Mouse (Mus musculus) neural tube, embryonic 13.5 days (tissue): ENCODE results near the gene Cuedc1. TPM values are rescaled to one million over a fixed set of nuclear protein-coding genes. Genes with fewer than 3 reads are reported as not detected.
"Not testable (repeated sequence)": the region's sequence is repeated elsewhere in the genome, so short reads cannot be mapped to it uniquely, and the experiment has no call there.

Experiments used
- ATAC-seq: fragments of 200-750 bp; cut with Nextera tagmentation; 2 replicates; pipeline ENCODE4 v1.8.0; 2017; ENCODE audit warnings: low read depth, mild to moderate bottlenecking, moderate TSS enrichment, moderate library complexity
- H3K27ac ChIP-seq: fragments of 300-500 bp; sonication (generic); replicated peaks from 2 replicates; pipeline ENCODE4 v1.5.1; 2015; ENCODE audit warnings: moderate library complexity, mild to moderate bottlenecking, inconsistent platforms
- H3K27me3 ChIP-seq: fragments of 300-500 bp; sonication (generic); 2 replicates; pipeline ENCODE4 v1.6.1; 2015; ENCODE audit warnings: mild to moderate bottlenecking, inconsistent platforms
- H3K36me3 ChIP-seq: fragments of 300-500 bp; sonication (generic); 2 replicates; pipeline ENCODE4 v1.6.1; 2015; ENCODE audit warnings: mild to moderate bottlenecking, inconsistent platforms
- H3K4me1 ChIP-seq: fragments of 300-500 bp; sonication (generic); replicated peaks from 2 replicates; pipeline ENCODE4 v1.6.1; 2015; ENCODE audit warnings: inconsistent platforms
- H3K4me2 ChIP-seq: fragments of 300-500 bp; sonication (generic); 2 replicates; pipeline ENCODE4 v1.6.1; 2015; ENCODE audit warnings: inconsistent platforms, mild to moderate bottlenecking, moderate library complexity
- H3K4me3 ChIP-seq: fragments of 300-500 bp; sonication (generic); 2 replicates; pipeline ENCODE4 v1.5.1; 2015; ENCODE audit warnings: mild to moderate bottlenecking, inconsistent platforms
- H3K9ac ChIP-seq: fragments of 300-500 bp; sonication (generic); 2 replicates; pipeline ENCODE4 v1.6.1; 2015; ENCODE audit warnings: moderate library complexity, mild to moderate bottlenecking, inconsistent platforms
- H3K9me3 ChIP-seq: fragments of 300-500 bp; sonication (generic); 2 replicates; pipeline ENCODE4 v1.6.1; 2016; ENCODE audit warnings: inconsistent platforms
- WGBS: fragments of 180-500 bp; shearing (Covaris S2); methylation state at CpG from one replicate; pipeline ENCODE4 v1.1.7; 2015; 5-methylcytosine and 5-hydroxymethylcytosine counted together
- polyA plus RNA-seq: library from polyadenylated mRNA; unstranded; fragments of >200 nt; fragmentation: Nextera tagmentation; extraction: Ambion mirVana; gene quantifications from 2 replicates; pipeline ENCODE4 v1.2.1, GENCODE M21; 2015

Gene Cuedc1
- polyA plus RNA-seq, 1 experiment from 2014 or later: 51.3 TPM

DNA sequence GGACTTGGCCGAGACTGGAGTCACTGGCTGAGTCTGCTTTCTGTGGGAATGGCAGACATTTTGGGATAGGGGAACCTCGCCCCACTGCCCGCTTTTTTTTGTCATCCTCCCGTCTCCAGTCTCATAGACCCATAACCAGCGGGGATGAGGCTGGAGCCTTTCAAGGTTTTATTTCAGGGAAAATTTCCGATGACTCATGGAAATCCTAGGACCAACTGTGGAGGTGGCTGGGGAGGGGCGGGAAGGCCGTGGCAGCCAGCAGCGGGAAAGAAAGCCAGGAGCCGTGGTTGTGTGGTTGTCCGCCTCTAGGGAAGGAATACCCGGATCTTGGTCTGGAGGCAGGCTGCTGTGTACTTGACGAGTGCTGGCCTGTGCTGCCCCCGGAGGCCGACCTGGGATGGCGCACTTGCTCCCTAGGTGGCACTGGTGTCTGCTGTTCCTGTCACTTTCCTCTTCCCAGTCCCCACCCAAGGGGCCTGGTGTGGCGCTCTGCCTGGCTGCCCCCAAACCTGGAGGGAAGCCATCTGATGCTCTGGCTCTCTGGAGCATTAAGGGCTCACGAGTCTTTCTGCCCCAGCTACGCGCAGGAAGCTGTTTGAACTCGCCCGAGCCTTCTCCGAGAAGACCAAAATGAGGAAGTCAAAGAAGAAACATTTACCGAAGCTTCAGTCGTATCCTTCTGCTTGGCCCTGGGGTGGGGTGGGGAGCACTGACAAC, 89.7 kb downstream of the Cuedc1 start:
- peaks cover 32% of the 10 kb centered on the region for H3K36me3 ChIP-seq
- 13% methylated on average over 25 of the region's 25 CpGs for WGBS
- H3K4me1 ChIP-seq: peaks cover 33% of the 10 kb centered on the region
- H3K9me3 ChIP-seq: no peaks in the 10 kb centered on the region
- peak; percentile 93 for ATAC-seq
- peaks cover 17% of the 10 kb centered on the region for H3K27me3 ChIP-seq
- no peak overlapping the region for H3K4me3 ChIP-seq
- peak overlapping the region; percentile 66 for H3K9ac ChIP-seq
- peak overlapping the region; percentile 80 for H3K27ac ChIP-seq
- H3K4me2 ChIP-seq: peak overlapping the region; percentile 43

DNA sequence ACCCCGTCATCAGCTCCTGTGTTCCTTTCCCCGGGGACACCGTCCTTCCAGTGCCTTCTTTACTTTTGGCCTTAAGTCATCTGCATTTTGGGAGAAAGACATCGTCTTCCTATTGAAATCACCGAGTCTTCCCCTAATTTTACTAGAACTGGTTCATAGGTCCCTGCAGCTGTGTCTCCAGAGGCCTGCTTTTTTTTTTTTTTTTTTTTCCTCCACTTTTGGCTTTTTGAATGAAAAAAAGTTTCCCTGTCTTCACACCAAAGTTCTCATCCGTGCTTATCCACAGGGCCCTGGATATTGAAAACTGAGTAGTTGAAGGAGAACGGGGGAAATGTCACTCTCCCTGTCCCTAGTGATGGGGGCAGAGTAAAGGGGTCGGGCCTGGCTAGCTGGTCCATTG, 90.4 kb downstream of the Cuedc1 start:
- Histone ChIP-seq H3K9ac (no peak overlapping the region), H3K36me3 (peaks cover 25% of the 10 kb centered on the region), H3K27me3 (peaks cover 24% of the 10 kb centered on the region), H3K4me1 (peaks cover 38% of the 10 kb centered on the region), H3K27ac (peak overlapping the region; percentile 80), H3K4me3 (no peak overlapping the region), H3K4me2 (peak overlapping the region; percentile 43; the same call in 1 of the 2 replicates), H3K9me3 (no peaks in the 10 kb centered on the region)
- WGBS: 62% methylated on average over 8 of the region's 8 CpGs
- no peak for ATAC-seq

DNA sequence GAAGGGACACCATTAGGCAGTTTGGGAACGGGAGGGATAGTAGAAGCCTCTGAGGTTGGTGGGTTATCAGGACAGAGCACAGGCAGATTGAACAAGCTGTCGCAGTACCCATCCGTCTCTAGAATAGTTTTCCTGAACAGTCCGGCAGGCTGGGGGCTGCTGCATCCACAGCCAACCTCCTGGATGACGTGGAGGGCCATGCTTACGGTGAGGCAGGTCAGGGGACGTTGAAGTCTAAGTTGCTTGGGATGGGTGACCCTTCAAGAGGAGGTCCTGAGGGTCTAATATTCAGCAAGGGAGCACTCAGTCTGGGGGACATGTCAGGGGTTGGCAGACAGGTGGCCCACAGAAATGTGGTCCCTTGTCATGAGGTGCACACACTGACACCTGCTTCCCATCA, 90.8 kb downstream of the Cuedc1 start:
- no peak for ATAC-seq
- Histone ChIP-seq H3K9ac (no peak overlapping the region), H3K27me3 (peaks cover 28% of the 10 kb centered on the region), H3K4me1 (peaks cover 42% of the 10 kb centered on the region), H3K27ac (no peak overlapping the region), H3K36me3 (peaks cover 21% of the 10 kb centered on the region), H3K9me3 (no peaks in the 10 kb centered on the region), H3K4me2 (no peak overlapping the region), H3K4me3 (no peak overlapping the region)
- WGBS: 88% methylated on average over 7 of the region's 7 CpGs

DNA sequence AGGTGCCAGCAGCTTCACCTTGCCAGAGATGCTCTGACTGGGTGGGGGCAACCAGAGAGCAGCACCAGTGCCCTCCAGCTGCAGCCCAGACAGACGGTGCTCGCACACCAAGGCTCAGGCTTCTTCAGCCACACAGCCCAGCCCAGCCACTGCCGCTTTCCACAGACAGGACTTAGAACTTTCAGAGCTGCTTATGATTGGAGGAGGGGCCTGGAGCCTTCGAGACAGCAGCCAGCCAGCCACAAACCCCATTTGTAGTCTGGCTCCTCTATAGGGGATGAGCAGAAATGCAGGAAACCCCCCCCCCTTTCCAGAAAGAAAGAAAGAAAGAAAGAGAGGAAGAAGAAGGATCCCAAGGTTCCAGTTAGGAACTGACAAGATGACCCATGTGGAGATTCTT, 94.7 kb downstream of the Cuedc1 start:
- ATAC-seq: no peak
- H3K4me2 ChIP-seq: no peak overlapping the region
- no peaks in the 10 kb centered on the region for H3K36me3 ChIP-seq
- no peaks in the 10 kb centered on the region for H3K9me3 ChIP-seq
- H3K4me3 ChIP-seq: no peak overlapping the region
- 18% methylated on average over 4 of the region's 4 CpGs for WGBS
- H3K27me3 ChIP-seq: peaks cover 43% of the 10 kb centered on the region
- H3K27ac ChIP-seq: no peak overlapping the region
- peaks cover 35% of the 10 kb centered on the region for H3K4me1 ChIP-seq
- no peak overlapping the region for H3K9ac ChIP-seq

DNA sequence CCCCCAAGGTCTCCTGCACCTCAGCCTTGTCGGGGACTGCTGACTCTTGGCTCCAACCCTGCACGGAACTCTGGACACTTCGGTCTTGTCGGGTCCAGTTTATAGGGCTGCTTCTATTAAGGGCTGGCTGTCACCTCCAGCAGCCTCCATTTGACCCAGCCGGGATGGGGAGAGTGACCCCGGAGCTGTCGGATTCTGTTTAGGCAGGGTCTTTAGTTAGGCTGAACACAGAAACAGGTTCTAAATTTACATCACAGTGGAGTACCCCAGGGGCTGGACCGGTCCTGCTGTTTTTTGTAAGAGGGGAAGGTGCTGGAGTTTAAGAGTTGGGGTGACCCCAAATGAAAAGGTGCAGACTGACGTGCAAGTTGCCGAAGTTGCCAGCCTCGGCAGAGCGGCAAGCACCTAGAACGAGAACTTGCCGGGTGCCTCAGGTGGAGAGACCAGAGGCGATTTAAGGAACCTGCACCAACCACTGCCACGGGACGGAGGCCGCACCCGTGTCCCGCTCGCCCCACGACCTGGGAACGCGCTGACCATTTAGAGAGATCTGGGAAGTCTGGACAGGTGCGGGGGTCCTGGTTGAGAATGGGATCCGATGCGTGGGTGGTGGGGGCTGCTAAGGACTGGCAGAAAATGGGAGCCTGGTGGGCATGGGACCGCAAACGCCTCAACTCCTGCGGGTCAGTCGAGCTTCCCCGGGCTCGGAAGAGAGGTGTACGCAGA, 95.4 kb downstream of the Cuedc1 start:
- Histone ChIP-seq H3K9me3 (no peaks in the 10 kb centered on the region), H3K9ac (peak overlapping the region; percentile 41; the same call in 1 of the 2 replicates), H3K4me2 (peak overlapping the region; percentile 22), H3K36me3 (no peaks in the 10 kb centered on the region), H3K27ac (no peak overlapping the region), H3K27me3 (peaks cover 43% of the 10 kb centered on the region), H3K4me3 (no peak overlapping the region), H3K4me1 (peaks cover 29% of the 10 kb centered on the region)
- 9% methylated on average over 34 of the region's 34 CpGs for WGBS
- no peak for ATAC-seq

DNA sequence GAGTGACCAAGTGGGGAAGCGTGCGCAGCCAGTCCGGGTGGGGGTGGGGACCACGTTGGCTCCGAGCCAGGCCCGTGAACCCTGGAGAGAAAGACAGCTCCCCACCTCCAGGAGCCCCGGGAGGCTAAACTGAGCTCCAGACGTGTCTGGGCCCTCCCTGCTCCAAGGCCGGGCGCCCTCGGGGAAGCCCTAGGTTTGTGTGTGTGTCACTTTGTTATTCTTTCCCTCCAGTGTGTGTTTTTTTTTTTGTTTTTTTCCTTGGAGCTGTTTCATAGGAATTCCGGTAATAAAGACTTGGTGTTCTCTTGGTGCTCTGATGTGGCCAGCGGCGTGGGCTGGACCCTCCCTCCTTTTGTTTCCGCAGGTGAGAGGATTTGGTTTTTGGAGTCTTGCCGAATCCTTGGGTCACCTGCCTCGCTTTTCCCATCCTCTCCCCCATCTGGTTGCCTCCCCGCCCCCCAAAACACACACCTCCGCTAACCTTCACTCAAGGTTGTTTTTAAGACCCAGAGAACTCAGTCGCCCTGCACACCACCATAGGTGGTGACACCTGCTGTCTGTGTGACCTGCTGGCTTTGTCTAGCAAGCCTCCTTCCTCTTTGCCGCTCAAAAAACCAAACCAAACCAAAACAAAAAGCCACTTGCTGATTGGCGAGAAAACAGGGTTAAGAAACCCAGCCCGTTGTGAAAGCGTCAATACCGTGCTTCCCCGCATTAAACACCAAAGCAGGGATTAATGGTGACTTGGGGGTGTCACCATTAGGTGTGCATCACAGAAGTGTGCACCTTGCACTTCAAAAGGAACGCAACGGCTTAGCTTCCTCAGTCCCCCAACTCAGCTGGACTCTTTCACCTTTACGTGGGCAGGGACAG, 96.2 kb downstream of the Cuedc1 start:
- Histone ChIP-seq H3K27ac (no peak overlapping the region), H3K27me3 (peaks cover 43% of the 10 kb centered on the region), H3K4me1 (peaks cover 30% of the 10 kb centered on the region), H3K4me3 (no peak overlapping the region), H3K36me3 (no peaks in the 10 kb centered on the region), H3K4me2 (peak overlapping the region; percentile 22), H3K9me3 (no peaks in the 10 kb centered on the region), H3K9ac (peak overlapping the region; percentile 41; the same call in 1 of the 2 replicates)
- WGBS: 19% methylated on average over 29 of the region's 29 CpGs
- ATAC-seq: no peak

DNA sequence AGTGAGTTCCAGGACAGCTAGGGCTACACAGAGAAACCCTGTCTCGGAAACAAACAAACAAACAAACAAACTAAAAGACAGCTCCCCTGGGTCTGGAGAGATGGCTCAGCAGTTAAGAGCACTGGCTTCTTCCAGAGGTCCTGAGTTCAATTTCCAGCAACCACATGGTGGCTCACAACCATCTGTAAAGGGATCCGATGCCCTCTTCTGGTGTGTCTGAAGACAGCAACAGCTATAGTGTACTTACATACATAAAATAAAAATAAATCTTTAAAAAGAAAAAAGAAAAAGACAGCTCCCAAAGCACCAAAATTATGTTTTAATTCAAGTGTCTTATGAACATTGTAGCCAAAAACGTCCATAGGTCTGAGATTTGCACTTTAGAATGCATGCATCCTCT, 97.8 kb downstream of the Cuedc1 start:
- ATAC-seq, H3K4me2 ChIP-seq, H3K9ac ChIP-seq, H3K4me3 ChIP-seq, H3K9me3 ChIP-seq, H3K27ac ChIP-seq, H3K36me3 ChIP-seq: not testable (repeated sequence)
- Histone ChIP-seq H3K4me1 (peaks cover 30% of the 10 kb centered on the region), H3K27me3 (peaks cover 43% of the 10 kb centered on the region)
- 88% methylated on average over 3 of the region's 3 CpGs for WGBS

DNA sequence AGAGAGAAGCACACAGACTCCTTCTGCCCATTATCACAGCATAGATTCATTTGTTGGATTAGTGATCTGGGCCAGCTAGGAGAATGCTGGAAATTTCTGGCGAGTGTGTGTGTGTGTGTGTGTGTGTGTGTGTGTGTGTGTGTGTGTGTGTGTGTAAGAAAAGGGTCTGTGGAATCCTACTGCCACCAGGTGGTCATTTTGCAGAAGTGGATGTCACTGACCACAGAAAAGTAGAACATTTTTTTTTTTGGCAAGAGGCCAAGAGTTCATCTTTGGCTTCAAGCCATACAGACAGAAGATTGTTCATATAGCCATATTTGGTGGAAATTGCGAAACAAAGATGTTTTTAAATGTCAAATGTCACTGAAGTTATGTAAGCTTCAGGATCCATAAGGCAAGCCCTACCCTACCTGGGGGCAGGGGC, 99.3 kb downstream of the Cuedc1 start:
- H3K4me1 ChIP-seq: peaks cover 28% of the 10 kb centered on the region
- no peaks in the 10 kb centered on the region for H3K36me3 ChIP-seq
- H3K4me3 ChIP-seq: no peak overlapping the region
- ATAC-seq: no peak
- H3K9me3 ChIP-seq: no peaks in the 10 kb centered on the region
- H3K4me2 ChIP-seq: no peak overlapping the region
- 7% methylated on average over 2 of the region's 2 CpGs for WGBS
- no peak overlapping the region for H3K9ac ChIP-seq
- H3K27ac ChIP-seq: no peak overlapping the region
- H3K27me3 ChIP-seq: peaks cover 30% of the 10 kb centered on the region

DNA sequence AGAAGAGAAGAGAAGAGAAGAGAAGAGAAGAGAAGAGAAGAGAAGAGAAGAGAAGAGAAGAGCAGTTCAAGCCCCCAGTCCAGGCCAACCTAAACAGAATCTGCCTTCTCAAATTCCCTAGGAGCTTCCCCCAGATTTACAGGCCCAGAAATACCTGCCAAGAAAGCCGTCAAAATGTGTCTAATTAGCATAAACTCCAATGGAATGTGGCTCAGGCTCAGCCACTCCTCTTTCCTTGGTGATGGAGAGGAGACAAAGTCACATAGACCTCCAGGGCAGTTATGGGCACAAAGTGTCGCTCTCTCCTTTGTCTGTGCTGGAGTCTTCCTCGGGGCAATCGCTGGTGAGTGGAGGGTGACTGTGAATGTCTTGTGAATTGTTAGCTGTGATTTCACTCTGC, 100.4 kb downstream of the Cuedc1 start:
- H3K4me3 ChIP-seq: no peak overlapping the region
- 21% methylated on average over 4 of the region's 4 CpGs for WGBS
- H3K36me3 ChIP-seq: no peaks in the 10 kb centered on the region
- no peak for ATAC-seq
- no peak overlapping the region for H3K4me2 ChIP-seq
- peaks cover 22% of the 10 kb centered on the region for H3K4me1 ChIP-seq
- no peak overlapping the region for H3K27ac ChIP-seq
- peaks cover 19% of the 10 kb centered on the region for H3K27me3 ChIP-seq
- H3K9me3 ChIP-seq: no peaks in the 10 kb centered on the region
- no peak overlapping the region for H3K9ac ChIP-seq

DNA sequence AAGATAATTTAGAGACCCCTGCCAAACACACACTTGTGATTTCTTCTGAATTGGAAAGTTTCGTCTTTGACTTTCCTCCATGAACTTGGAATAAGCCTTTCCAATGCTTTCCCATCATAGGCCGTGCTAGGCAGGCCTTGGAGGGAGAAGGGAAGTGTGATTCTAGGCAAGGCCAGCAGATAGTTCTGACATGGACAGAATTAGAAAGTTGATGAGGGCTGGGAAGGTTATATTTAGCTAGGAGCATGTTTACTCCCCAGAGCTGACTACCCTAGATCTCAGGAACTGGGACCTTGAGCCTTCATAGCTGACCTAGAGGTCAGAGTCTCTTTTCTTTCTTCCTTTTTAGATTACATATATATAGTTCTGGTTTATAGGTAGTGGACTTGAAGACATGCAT, 103.3 kb downstream of the Cuedc1 start:
- Histone ChIP-seq H3K27me3 (no peaks in the 10 kb centered on the region), H3K27ac (no peak overlapping the region), H3K36me3 (no peaks in the 10 kb centered on the region), H3K9ac (no peak overlapping the region), H3K4me1 (peaks cover 32% of the 10 kb centered on the region), H3K9me3 (no peaks in the 10 kb centered on the region), H3K4me3 (no peak overlapping the region), H3K4me2 (no peak overlapping the region)
- 77% methylated on average over 2 of the region's 2 CpGs for WGBS
- ATAC-seq: no peak

DNA sequence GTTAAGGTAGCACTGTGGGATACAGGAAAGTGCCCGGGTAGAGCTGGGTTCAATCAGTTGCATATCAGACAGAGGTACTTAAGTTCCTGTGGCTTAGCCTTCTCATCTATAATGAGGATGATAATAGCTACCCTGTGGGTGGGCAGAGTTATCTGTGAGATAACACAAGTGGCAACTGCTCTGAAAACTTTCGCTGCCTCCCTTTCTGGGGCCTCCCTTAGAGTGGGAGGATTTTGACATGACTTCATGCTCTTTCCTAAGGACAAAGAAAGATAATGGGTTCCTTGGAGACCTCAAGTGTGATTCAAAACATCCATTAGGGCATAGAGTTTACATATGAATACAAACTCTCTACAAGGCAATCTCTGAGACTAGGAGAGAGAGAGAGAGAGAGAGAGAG, 104.2 kb downstream of the Cuedc1 start:
- H3K4me1 ChIP-seq: peaks cover 34% of the 10 kb centered on the region
- H3K4me3 ChIP-seq: no peak overlapping the region
- H3K36me3 ChIP-seq: 0 out of 2 replicates have a peak, but pooled peaks cover 2% of the 10 kb centered on the region
- H3K9ac ChIP-seq: no peak overlapping the region
- 14% methylated on average over 2 of the region's 2 CpGs for WGBS
- H3K27ac ChIP-seq: no peak overlapping the region
- H3K9me3 ChIP-seq: no peaks in the 10 kb centered on the region
- ATAC-seq: no peak
- no peak overlapping the region for H3K4me2 ChIP-seq
- H3K27me3 ChIP-seq: no peaks in the 10 kb centered on the region
